Mouse (Mus musculus): Measurements from ENCODE around the gene Polrmt.
A peak's percentile ranks its signal among the peaks of the same experiment; 100 is the strongest.
"Not testable (repeated sequence)": the region's sequence is repeated elsewhere in the genome, so short reads cannot be mapped to it uniquely, and the experiment has no call there.

Polrmt gene

GRCm38 (mm10) chr10:79707759-79708158, 38.6 kb downstream of the Polrmt start:
- DNase-seq = no peak

GRCm38 (mm10) chr10:79707162-79707561, 39.2 kb downstream of the Polrmt start:
- DNase-seq = peak; percentile 72

GRCm38 (mm10) chr10:79706406-79707094, 39.8 kb downstream of the Polrmt start:
- no peak for DNase-seq

- no peak for DNase-seq
Measured at GRCm38 (mm10) chr10:79705951-79706350, 40.4 kb downstream of the Polrmt start.

GRCm38 (mm10) chr10:79704970-79705360, 41.4 kb downstream of the Polrmt start:
- DNase-seq = no peak

- peak; percentile 100 for DNase-seq
Measured at GRCm38 (mm10) chr10:79704065-79704969, 42.1 kb downstream of the Polrmt start, which contains the start of gene Bsg. Gene Bsg, plus strand, starts transcription at chr10:79704491.

GRCm38 (mm10) chr10:79703541-79703940, 42.8 kb downstream of the Polrmt start:
- no peak for DNase-seq

- DNase-seq = not testable (repeated sequence)
Measured at GRCm38 (mm10) chr10:79702970-79703369, 43.4 kb downstream of the Polrmt start.

- DNase-seq = no peak
Measured at GRCm38 (mm10) chr10:79701443-79702129, 44.8 kb downstream of the Polrmt start.

- DNase-seq = no peak
Measured at GRCm38 (mm10) chr10:79700676-79701075, 45.7 kb downstream of the Polrmt start.

- DNase-seq = no peak
Measured at GRCm38 (mm10) chr10:79698459-79698858, 47.9 kb downstream of the Polrmt start.

- DNase-seq = peak; percentile 84
Measured at GRCm38 (mm10) chr10:79697916-79698315, 48.5 kb downstream of the Polrmt start.

- no peak for DNase-seq
Measured at GRCm38 (mm10) chr10:79696129-79696651, 50.2 kb downstream of the Polrmt start.

GRCm38 (mm10) chr10:79695231-79696128, 50.9 kb downstream of the Polrmt start:
- peak; percentile 77 for DNase-seq

- no peak for DNase-seq
Measured at GRCm38 (mm10) chr10:79694379-79694655, 52.1 kb downstream of the Polrmt start.

GRCm38 (mm10) chr10:79693580-79694378, 52.6 kb downstream of the Polrmt start:
- DNase-seq = no peak

GRCm38 (mm10) chr10:79691986-79692548, 54.3 kb downstream of the Polrmt start:
- DNase-seq = no peak

- DNase-seq = no peak
Measured at GRCm38 (mm10) chr10:79689178-79689577, 57.2 kb downstream of the Polrmt start.

- DNase-seq = no peak
Measured at GRCm38 (mm10) chr10:79688720-79689119, 57.7 kb downstream of the Polrmt start, which contains the start of gene Gzmm. Gene Gzmm, plus strand, starts transcription at chr10:79689020.

- DNase-seq = no peak
Measured at GRCm38 (mm10) chr10:79687513-79687912, 58.9 kb downstream of the Polrmt start.

- DNase-seq = no peak
Measured at GRCm38 (mm10) chr10:79686691-79687090, 59.7 kb downstream of the Polrmt start.
